Mouse (Mus musculus): ENCODE measurements around the gene Pigo. TPM values are rescaled to one million over a fixed set of nuclear protein-coding genes. Genes with fewer than 3 reads are reported as not detected.

Pigo gene
- polyA plus RNA-seq, 1 experiment from 2014 or later = 19.2 TPM

GRCm38 (mm10) chr4:43045285-43045658 is 19.7 kb upstream of the Pigo start:
- TF ChIP-seq CTCF (IDR thresholded peaks at IDR 0.05; ENCODE audit: low read depth) = no peak
- peak overlapping the region; percentile 81 for H3K27ac ChIP-seq
- H3K36me3 ChIP-seq (ENCODE audit: insufficient read depth, low read length) = no peaks in the 10 kb centered on the region
- peak overlapping the region; percentile 82 for H3K4me2 ChIP-seq (ENCODE audit: low read length)
- peak overlapping the region; percentile 36 for H3K4me3 ChIP-seq (replicated peaks; ENCODE audit: low read depth, low read length)
- 5% methylated on average over 13 of the region's 13 CpGs for WGBS
- H3K4me1 ChIP-seq (replicated peaks; ENCODE audit: insufficient read depth, low read length) = peaks cover 17% of the 10 kb centered on the region
- H3K9me3 ChIP-seq (replicated peaks; ENCODE audit: low read length) = no peaks in the 10 kb centered on the region
- peak overlapping the region; percentile 55 for H3K9ac ChIP-seq (ENCODE audit: low read depth, low read length)
- H3K27me3 ChIP-seq (ENCODE audit: insufficient read depth, low read length) = no peaks in the 10 kb centered on the region
- DNase-seq (ENCODE audit: low spot score) = no peak
- peak; percentile 10 for ATAC-seq (replicated peaks; ENCODE audit: low FRiP score, low read depth)

GRCm38 (mm10) chr4:43044673-43045072 is 19.1 kb upstream of the Pigo start:
- peak; percentile 46 for DNase-seq (ENCODE audit: low spot score)
- H3K9ac ChIP-seq (ENCODE audit: low read depth, low read length) = peak overlapping the region; percentile 55; the same call in 1 of the 2 replicates
- TF ChIP-seq CTCF (IDR thresholded peaks at IDR 0.05; ENCODE audit: low read depth) = no peak
- peaks cover 17% of the 10 kb centered on the region for H3K4me1 ChIP-seq (replicated peaks; ENCODE audit: insufficient read depth, low read length)
- H3K27ac ChIP-seq = peak overlapping the region; percentile 81
- ATAC-seq (replicated peaks; ENCODE audit: low FRiP score, low read depth) = no peak
- peak overlapping the region; percentile 82 for H3K4me2 ChIP-seq (ENCODE audit: low read length)
- peak overlapping the region; percentile 36; the same call in 1 of the 2 replicates for H3K4me3 ChIP-seq (replicated peaks; ENCODE audit: low read depth, low read length)
- WGBS = 17% methylated on average over 4 of the region's 4 CpGs
- no peaks in the 10 kb centered on the region for H3K9me3 ChIP-seq (replicated peaks; ENCODE audit: low read length)
- no peaks in the 10 kb centered on the region for H3K36me3 ChIP-seq (ENCODE audit: insufficient read depth, low read length)
- H3K27me3 ChIP-seq (ENCODE audit: insufficient read depth, low read length) = no peaks in the 10 kb centered on the region

GRCm38 (mm10) chr4:43043644-43044357 is 18.2 kb upstream of the Pigo start:
- Histone ChIP-seq H3K27ac (peak overlapping the region; percentile 81), H3K9me3 (replicated peaks; ENCODE audit: low read length) (no peaks in the 10 kb centered on the region), H3K4me1 (replicated peaks; ENCODE audit: insufficient read depth, low read length) (peaks cover 24% of the 10 kb centered on the region), H3K9ac (ENCODE audit: low read depth, low read length) (0 out of 2 replicates have a peak overlapping the region, but pooled peaks have one; percentile 55), H3K36me3 (ENCODE audit: insufficient read depth, low read length) (no peaks in the 10 kb centered on the region), H3K27me3 (ENCODE audit: insufficient read depth, low read length) (no peaks in the 10 kb centered on the region), H3K4me3 (replicated peaks; ENCODE audit: low read depth, low read length) (no peak overlapping the region), H3K4me2 (ENCODE audit: low read length) (peak overlapping the region; percentile 82)
- DNase-seq (ENCODE audit: low spot score) (peak; percentile 84), ATAC-seq (replicated peaks; ENCODE audit: low FRiP score, low read depth) (no peak)
- no peak for TF ChIP-seq CTCF (IDR thresholded peaks at IDR 0.05; ENCODE audit: low read depth)
- 20% methylated on average over 7 of the region's 7 CpGs for WGBS

- H3K4me2 ChIP-seq (ENCODE audit: low read length) = no peak overlapping the region
- H3K36me3 ChIP-seq (ENCODE audit: insufficient read depth, low read length) = peaks cover 5% of the 10 kb centered on the region
- H3K9me3 ChIP-seq (replicated peaks; ENCODE audit: low read length) = no peaks in the 10 kb centered on the region
- 0 out of 2 replicates have a peak overlapping the region, but pooled peaks have one; percentile 31 for H3K27ac ChIP-seq
- DNase-seq (ENCODE audit: low spot score) = no peak
- ATAC-seq (replicated peaks; ENCODE audit: low FRiP score, low read depth) = no peak
- no peak for TF ChIP-seq CTCF (IDR thresholded peaks at IDR 0.05; ENCODE audit: low read depth)
- 67% methylated on average over 9 of the region's 9 CpGs for WGBS
- H3K4me1 ChIP-seq (replicated peaks; ENCODE audit: insufficient read depth, low read length) = peaks cover 27% of the 10 kb centered on the region
- no peak overlapping the region for H3K9ac ChIP-seq (ENCODE audit: low read depth, low read length)
- no peaks in the 10 kb centered on the region for H3K27me3 ChIP-seq (ENCODE audit: insufficient read depth, low read length)
- no peak overlapping the region for H3K4me3 ChIP-seq (replicated peaks; ENCODE audit: low read depth, low read length)
Measured at GRCm38 (mm10) chr4:43040881-43041547, 15.4 kb upstream of the Pigo start.

GRCm38 (mm10) chr4:43040114-43040572 is 14.5 kb upstream of the Pigo start:
- Histone ChIP-seq H3K9ac (ENCODE audit: low read depth, low read length) (peak overlapping the region; percentile 67), H3K4me2 (ENCODE audit: low read length) (peak overlapping the region; percentile 70)
- WGBS = 0% methylated on average over 25 of the region's 25 CpGs

GRCm38 (mm10) chr4:43039609-43040008 is 14.0 kb upstream of the Pigo start:
- Histone ChIP-seq H3K27me3 (ENCODE audit: insufficient read depth, low read length) (no peaks in the 10 kb centered on the region), H3K4me1 (replicated peaks; ENCODE audit: insufficient read depth, low read length) (peaks cover 19% of the 10 kb centered on the region), H3K4me2 (ENCODE audit: low read length) (peak overlapping the region; percentile 70), H3K36me3 (ENCODE audit: insufficient read depth, low read length) (peaks cover 9% of the 10 kb centered on the region), H3K9me3 (replicated peaks; ENCODE audit: low read length) (no peaks in the 10 kb centered on the region), H3K27ac (peak overlapping the region; percentile 63), H3K9ac (ENCODE audit: low read depth, low read length) (peak overlapping the region; percentile 67), H3K4me3 (replicated peaks; ENCODE audit: low read depth, low read length) (peak overlapping the region; percentile 52)
- TF ChIP-seq CTCF (IDR thresholded peaks at IDR 0.05; ENCODE audit: low read depth) = no peak
- WGBS = 5% methylated on average over 11 of the region's 11 CpGs
- DNase-seq (ENCODE audit: low spot score) = no peak
- no peak; the same call in 1 of the 2 replicates for ATAC-seq (replicated peaks; ENCODE audit: low FRiP score, low read depth)

More at GRCm38 (mm10) chr4:43040114-43040572, 14.5 kb upstream of the Pigo start:
- ATAC-seq (replicated peaks; ENCODE audit: low FRiP score, low read depth) (peak; percentile 97), DNase-seq (ENCODE audit: low spot score) (peak; percentile 100)
- Histone ChIP-seq H3K9me3 (replicated peaks; ENCODE audit: low read length) (no peaks in the 10 kb centered on the region), H3K4me3 (replicated peaks; ENCODE audit: low read depth, low read length) (peak overlapping the region; percentile 52), H3K36me3 (ENCODE audit: insufficient read depth, low read length) (peaks cover 6% of the 10 kb centered on the region), H3K4me1 (replicated peaks; ENCODE audit: insufficient read depth, low read length) (peaks cover 24% of the 10 kb centered on the region), H3K27me3 (ENCODE audit: insufficient read depth, low read length) (no peaks in the 10 kb centered on the region), H3K27ac (peak overlapping the region; percentile 63)
- peak; percentile 37; the same call in 1 of the 2 replicates for TF ChIP-seq CTCF (IDR thresholded peaks at IDR 0.05; ENCODE audit: low read depth)
